Comparison of ENCODE assay signal across 10 mouse cellular contexts in genomic region chr5:33234391-33235031, GRCm38 (mm10). TPM values are rescaled to one million over a fixed set of nuclear protein-coding genes. Genes with fewer than 3 reads are reported as not detected.
DNase-seq lines count a peak whose midpoint lies in the region; ATAC-seq lines count a peak whose summit lies in the region.
"Had no signal": no experiment of that assay in that cellular context is flagged by ENCODE, and none has a peak within 500 bp of the region (broad histone marks: within the 10 kb centered on the region; RNA-seq: fewer than 3 reads in every experiment).

No protein-coding gene starts in this region.

- peak; percentile 37 to 43 for DNase-seq in lung, adult 18-20 months
- DNase-seq in lung, postnatal 25 days (ENCODE audit: low spot score): no peak
- no peak for DNase-seq in intestine, embryonic 14.5 days (ENCODE audit: low spot score)
- DNase-seq in layer of hippocampus, adult 9-10 months (ENCODE audit: low spot score): no peak
- DNase-seq: thymus, postnatal 36 days had no signal

- peaks cover 83% of the 10 kb centered on the region for H3K4me1 ChIP-seq in heart, embryonic 12.5 days (replicated peaks)
- H3K4me1 ChIP-seq in intestine, embryonic 14.5 days (replicated peaks; ENCODE audit: control insufficient read depth, insufficient read depth, low read length): peaks cover 24% of the 10 kb centered on the region
- H3K4me1 ChIP-seq in stomach, embryonic 14.5 days (ENCODE audit: control insufficient read depth, insufficient read depth, low read length): peaks cover 25% of the 10 kb centered on the region
- peaks cover 6% of the 10 kb centered on the region for H3K4me1 ChIP-seq in neural tube, embryonic 15.5 days

- H3K27me3 ChIP-seq in heart, embryonic 12.5 days (replicated peaks): no peaks in the 10 kb centered on the region
- no peaks in the 10 kb centered on the region for H3K27me3 ChIP-seq in intestine, embryonic 14.5 days (replicated peaks; ENCODE audit: control insufficient read depth, insufficient read depth, low read length)
- H3K27me3 ChIP-seq in stomach, embryonic 14.5 days (ENCODE audit: control insufficient read depth, insufficient read depth, low read length): no peaks in the 10 kb centered on the region
- no peaks in the 10 kb centered on the region for H3K27me3 ChIP-seq in neural tube, embryonic 15.5 days (replicated peaks)
- H3K27me3 ChIP-seq: limb, embryonic 12.5 days had no signal

- peak overlapping the region; percentile 96 for H3K27ac ChIP-seq in heart, embryonic 12.5 days (ENCODE audit: poor library complexity, severe bottlenecking)
- H3K27ac ChIP-seq in intestine, embryonic 14.5 days (ENCODE audit: low read depth): peak overlapping the region; percentile 34; the same call in 1 of the 2 replicates
- peak overlapping the region; percentile 58; the same call in 1 of the 2 replicates for H3K27ac ChIP-seq in stomach, embryonic 14.5 days (ENCODE audit: low read length)
- no peak overlapping the region for H3K27ac ChIP-seq in neural tube, embryonic 15.5 days (replicated peaks)
- H3K27ac ChIP-seq: limb, embryonic 12.5 days; macrophage had no signal

- no peaks in the 10 kb centered on the region for H3K36me3 ChIP-seq in heart, embryonic 12.5 days
- H3K36me3 ChIP-seq in intestine, embryonic 14.5 days (ENCODE audit: control insufficient read depth, insufficient read depth, low read length): no peaks in the 10 kb centered on the region
- no peaks in the 10 kb centered on the region for H3K36me3 ChIP-seq in stomach, embryonic 14.5 days (ENCODE audit: control insufficient read depth, insufficient read depth, low read length)
- no peaks in the 10 kb centered on the region for H3K36me3 ChIP-seq in neural tube, embryonic 15.5 days
- H3K36me3 ChIP-seq: limb, embryonic 12.5 days had no signal

- ATAC-seq in heart, embryonic 12.5 days (ENCODE audit: insufficient number of reproducible peaks, low FRiP score): peak; percentile 86
- ATAC-seq in intestine, embryonic 14.5 days (replicated peaks; ENCODE audit: low FRiP score, low TSS enrichment, low read depth): peak; percentile 33; the same call in 1 of the 2 replicates
- ATAC-seq in stomach, embryonic 14.5 days (ENCODE audit: insufficient number of reproducible peaks, insufficient read depth, low FRiP score, low read depth): peak; percentile 54
- ATAC-seq in neural tube, embryonic 15.5 days (ENCODE audit: low FRiP score): no peak

- peak overlapping the region; percentile 44 for H3K9ac ChIP-seq in heart, embryonic 12.5 days
- no peak overlapping the region for H3K9ac ChIP-seq in intestine, embryonic 14.5 days (ENCODE audit: low read length)
- no peak overlapping the region for H3K9ac ChIP-seq in stomach, embryonic 14.5 days (replicated peaks; ENCODE audit: low read depth, low read length)
- no peak overlapping the region for H3K9ac ChIP-seq in neural tube, embryonic 15.5 days (replicated peaks)
- H3K9ac ChIP-seq: limb, embryonic 12.5 days had no signal

- H3K4me3 ChIP-seq in heart, embryonic 12.5 days: peak overlapping the region; percentile 11; the same call in 1 of the 2 replicates
- no peak overlapping the region for H3K4me3 ChIP-seq in intestine, embryonic 14.5 days (ENCODE audit: low read depth, low read length)
- no peak overlapping the region for H3K4me3 ChIP-seq in stomach, embryonic 14.5 days (ENCODE audit: low read depth, low read length)
- H3K4me3 ChIP-seq in neural tube, embryonic 15.5 days (replicated peaks): no peak overlapping the region
- H3K4me3 ChIP-seq: limb, embryonic 12.5 days had no signal

- H3K4me2 ChIP-seq in heart, embryonic 12.5 days: peak overlapping the region; percentile 60
- no peak overlapping the region; the same call in 1 of the 2 replicates for H3K4me2 ChIP-seq in intestine, embryonic 14.5 days (ENCODE audit: low read length)
- 0 out of 2 replicates have a peak overlapping the region, but pooled peaks have one; percentile 3 for H3K4me2 ChIP-seq in stomach, embryonic 14.5 days (replicated peaks; ENCODE audit: low read depth, low read length)
- H3K4me2 ChIP-seq in neural tube, embryonic 15.5 days: no peak overlapping the region
- H3K4me2 ChIP-seq: limb, embryonic 12.5 days had no signal

- H3K9me3 ChIP-seq in heart, embryonic 12.5 days (replicated peaks): no peaks in the 10 kb centered on the region
- no peaks in the 10 kb centered on the region for H3K9me3 ChIP-seq in intestine, embryonic 14.5 days (ENCODE audit: control insufficient read depth, low read length)
- no peaks in the 10 kb centered on the region for H3K9me3 ChIP-seq in stomach, embryonic 14.5 days (ENCODE audit: control insufficient read depth, low read depth, low read length)
- no peaks in the 10 kb centered on the region for H3K9me3 ChIP-seq in neural tube, embryonic 15.5 days (replicated peaks)
- H3K9me3 ChIP-seq: limb, embryonic 12.5 days had no signal

- 8% methylated on average over 13 of the region's 13 CpGs for WGBS in heart, embryonic 12.5 days
- 21% methylated on average over 13 of the region's 13 CpGs for WGBS in intestine, embryonic 14.5 days
- 18% methylated on average over 13 of the region's 13 CpGs for WGBS in stomach, embryonic 14.5 days
- WGBS in neural tube, embryonic 15.5 days: 75% methylated on average over 13 of the region's 13 CpGs

RNA-seq across cellular contexts. Expression of gene Spon2, which starts 16.3 kb away (rescaled TPM):
- polyA plus RNA-seq in heart, embryonic 12.5 days (2016; fragmentation: Nextera tagmentation; extraction: Ambion mirVana): 75.6 and 76.5 TPM in 2 replicates
- 17.3 and 19.3 TPM in 2 replicates for polyA plus RNA-seq in intestine, embryonic 14.5 days (2014; fragmentation: Nextera tagmentation; extraction: Ambion mirVana)
- 23.6 and 23.7 TPM in 2 replicates for polyA plus RNA-seq in stomach, embryonic 14.5 days (2014; fragmentation: Nextera tagmentation; extraction: Ambion mirVana)
- polyA plus RNA-seq in neural tube, embryonic 15.5 days (2015; fragmentation: Nextera tagmentation; extraction: Ambion mirVana): 2.8 and 6.7 TPM in 2 replicates
- polyA plus RNA-seq: macrophage had no signal

RNA-seq across cellular contexts. Expression of gene Ctbp1, which starts 40.3 kb away (rescaled TPM):
- 250 and 251 TPM in 2 replicates for polyA plus RNA-seq in heart, embryonic 12.5 days (2016; fragmentation: Nextera tagmentation; extraction: Ambion mirVana)
- polyA plus RNA-seq in intestine, embryonic 14.5 days (2014; fragmentation: Nextera tagmentation; extraction: Ambion mirVana): 343 and 359 TPM in 2 replicates
- 323 and 344 TPM in 2 replicates for polyA plus RNA-seq in stomach, embryonic 14.5 days (2014; fragmentation: Nextera tagmentation; extraction: Ambion mirVana)
- 426 and 445 TPM in 2 replicates for polyA plus RNA-seq in neural tube, embryonic 15.5 days (2015; fragmentation: Nextera tagmentation; extraction: Ambion mirVana)

Comparison
In these comparisons a context has a peak if more than half of its experiments do, and no peak if none do; other contexts are left out.
1. DNase-seq: peak in lung, adult 18-20 months (2 of 2); none in lung, postnatal 25 days (single experiment), intestine, embryonic 14.5 days (single experiment) and layer of hippocampus, adult 9-10 months (single experiment).
2. H3K4me2 ChIP-seq: peak in heart, embryonic 12.5 days (single experiment) and stomach, embryonic 14.5 days (single experiment); none in intestine, embryonic 14.5 days (single experiment) and neural tube, embryonic 15.5 days (single experiment).